Mouse (Mus musculus) ES-E14 (cell line): ENCODE data around the gene Rpl13a.

Source experiments
- CHD2 ChIP-seq: IDR thresholded peaks from 2 replicates; pipeline ENCODE4 v1.6.1; 2014; ENCODE audit warnings: mild to moderate bottlenecking, low read depth, low read length, inconsistent platforms
- MAFK ChIP-seq: IDR thresholded peaks from 2 replicates; pipeline ENCODE4 v1.6.1; 2014; ENCODE audit warnings: mild to moderate bottlenecking, low read depth, low read length, inconsistent platforms; ENCODE audit not compliant: insufficient read depth
- ZC3H11A ChIP-seq: IDR thresholded peaks from 2 replicates; pipeline ENCODE4 v1.6.1; 2012; ENCODE audit warnings: low read depth, mild to moderate bottlenecking, inconsistent platforms, low read length, borderline replicate concordance
- ZNF384 ChIP-seq: IDR thresholded peaks from 2 replicates; pipeline ENCODE4 v1.6.1; 2012; ENCODE audit warnings: low read depth, low read length, inconsistent platforms

DNA sequence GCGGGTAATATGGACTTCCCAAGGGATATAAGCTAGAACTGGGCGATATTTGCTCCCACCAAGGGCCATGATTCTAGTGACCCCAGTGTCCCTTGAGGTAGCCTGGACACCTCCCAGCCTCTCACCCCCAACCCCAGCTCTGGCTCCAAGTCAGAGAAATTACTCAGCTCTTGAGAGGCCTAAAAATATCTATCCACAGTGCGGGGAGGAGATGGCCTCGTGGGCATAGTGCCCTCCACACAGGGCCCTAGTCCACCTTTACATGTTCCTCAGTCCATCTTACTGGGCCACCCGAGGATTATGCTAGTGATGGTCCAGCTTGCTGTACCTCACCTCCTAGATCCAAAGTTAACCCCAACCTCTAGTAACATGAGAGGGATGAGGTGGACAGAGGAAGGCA, 36.3 kb upstream of the Rpl13a start:
- TF ChIP-seq CHD2: no peak
- no peak for TF ChIP-seq MAFK
- no peak for TF ChIP-seq ZNF384
- no peak for TF ChIP-seq ZC3H11A
